ENCODE assay signal across 8 mouse cellular contexts in the genomic region with DNA sequence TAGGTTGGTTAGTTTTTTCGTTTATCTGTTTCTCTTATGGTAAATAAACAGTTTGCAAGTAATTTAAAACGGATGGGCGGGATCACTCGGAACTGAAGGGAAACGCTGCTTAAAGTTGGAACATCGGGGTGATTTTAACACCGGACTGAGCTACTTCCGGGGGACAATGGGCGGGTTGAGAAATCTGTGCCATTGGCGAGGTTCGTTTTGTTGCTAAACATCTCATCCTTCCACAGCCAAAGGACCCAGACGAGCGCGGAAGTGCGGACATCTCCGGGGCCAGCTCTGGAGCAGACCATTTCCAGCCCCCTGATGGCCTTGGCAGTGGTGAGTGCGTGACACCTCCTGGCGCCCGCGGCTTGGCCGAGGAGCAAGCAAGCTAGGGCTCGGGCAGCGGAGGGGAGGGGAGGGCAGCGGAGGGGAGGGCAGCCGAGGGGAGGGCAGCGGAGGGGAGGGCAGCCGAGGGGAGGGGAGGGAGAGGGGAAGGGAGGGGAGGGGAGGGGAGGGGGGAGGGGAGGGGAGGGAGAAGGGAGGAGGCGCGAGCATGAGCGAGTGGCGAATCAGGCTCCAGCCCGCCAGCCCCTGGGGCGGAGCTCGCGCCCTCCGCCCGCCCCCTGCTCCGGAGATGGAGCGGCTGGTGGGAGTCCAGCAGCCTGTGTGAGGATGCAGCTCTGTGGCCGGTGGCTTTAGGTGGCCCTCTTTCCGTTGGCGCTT. TPM values are rescaled to one million over a fixed set of nuclear protein-coding genes. Genes with fewer than 3 reads are reported as not detected.
DNase-seq lines count a peak whose midpoint lies in the region; ATAC-seq and TF ChIP-seq lines count a peak whose summit lies in the region.

No protein-coding gene starts in this region.

- no peak for TF ChIP-seq CTCF in liver, embryonic 14.5 days (IDR thresholded peaks at IDR 0.05; ENCODE audit: low read depth)
- TF ChIP-seq CTCF in stomach, postnatal 0 days (IDR thresholded peaks at IDR 0.05; ENCODE audit: low read depth) = no peak

- no peaks in the 10 kb centered on the region for H3K27me3 ChIP-seq in heart, embryonic 14.5 days (ENCODE audit: control insufficient read depth, insufficient read depth, low read length)
- H3K27me3 ChIP-seq in liver, embryonic 14.5 days (ENCODE audit: control insufficient read depth, insufficient read depth, low read length) = no peaks in the 10 kb centered on the region
- no peaks in the 10 kb centered on the region for H3K27me3 ChIP-seq in neural tube, embryonic 11.5 days (ENCODE audit: control insufficient read depth, insufficient read depth, low read length)
- no peaks in the 10 kb centered on the region for H3K27me3 ChIP-seq in stomach, postnatal 0 days (ENCODE audit: control insufficient read depth, insufficient read depth, low read length)

- no peaks in the 10 kb centered on the region for H3K36me3 ChIP-seq in heart, embryonic 14.5 days (ENCODE audit: control insufficient read depth, insufficient read depth, low read length)
- no peaks in the 10 kb centered on the region for H3K36me3 ChIP-seq in liver, embryonic 14.5 days (replicated peaks; ENCODE audit: control insufficient read depth, insufficient read depth, low read depth)
- H3K36me3 ChIP-seq in neural tube, embryonic 11.5 days (ENCODE audit: control insufficient read depth, insufficient read depth, low read length) = no peaks in the 10 kb centered on the region
- no peaks in the 10 kb centered on the region for H3K36me3 ChIP-seq in stomach, postnatal 0 days (ENCODE audit: control insufficient read depth, insufficient read depth, low read length)

- no peak for TF ChIP-seq EP300 in liver, embryonic 14.5 days (IDR thresholded peaks at IDR 0.05; ENCODE audit: low read depth)
- TF ChIP-seq EP300 in stomach, postnatal 0 days (optimal IDR thresholded peaks at IDR 0.05) = no peak

- 20% methylated on average over 31 of the region's 42 CpGs for WGBS in heart, embryonic 14.5 days
- 29% methylated on average over 34 of the region's 42 CpGs for WGBS in liver, embryonic 14.5 days (ENCODE audit: insufficient replicate concordance)
- 18% methylated on average over 28 of the region's 42 CpGs for WGBS in neural tube, embryonic 11.5 days
- 6% methylated on average over 26 of the region's 42 CpGs for WGBS in stomach, postnatal 0 days

- H3K4me2 ChIP-seq in heart, embryonic 14.5 days (ENCODE audit: low read length) = peak overlapping the region; percentile 63
- peak overlapping the region; percentile 67 for H3K4me2 ChIP-seq in liver, embryonic 14.5 days (ENCODE audit: low read depth)
- peak overlapping the region; percentile 35 for H3K4me2 ChIP-seq in neural tube, embryonic 11.5 days (ENCODE audit: low read depth)
- H3K4me2 ChIP-seq in stomach, postnatal 0 days (replicated peaks; ENCODE audit: low read depth) = peak overlapping the region; percentile 41

- DNase-seq in CD8-positive naive resting alpha-beta T cell, adult 2 months (ENCODE audit: low read depth in 2 of 2, low spot score in 2 of 2) = peak; percentile 41 to 52
- peak; percentile 38 for DNase-seq in c-Kit-negative CD71-positive TER-119-positive erythroid progenitor cells, embryonic 14.5 days (ENCODE audit: low read depth, low spot score)
- DNase-seq in fibroblast of lung, adult 2 months (ENCODE audit: low read depth) = peak; percentile 66
- peak; percentile 80 for DNase-seq in kidney, postnatal 14 days
- DNase-seq in liver, embryonic 14.5 days (ENCODE audit: low read depth in 3 of 3, low spot score in 3 of 3) = peak; percentile 45 to 58 (median 55)
- DNase-seq in neural tube, embryonic 11.5 days (ENCODE audit: low spot score) = peak; percentile 83
- peak; percentile 71 for DNase-seq in stomach, postnatal 0 days (ENCODE audit: low spot score)

- ATAC-seq in heart, embryonic 14.5 days (ENCODE audit: insufficient number of reproducible peaks, insufficient read depth, low FRiP score, low read depth) = peak; percentile 78
- peak; percentile 94 for ATAC-seq in liver, embryonic 14.5 days (ENCODE audit: insufficient read depth)
- ATAC-seq in neural tube, embryonic 11.5 days (ENCODE audit: insufficient read depth, low FRiP score, low TSS enrichment) = peak; percentile 98
- ATAC-seq in stomach, postnatal 0 days (ENCODE audit: low FRiP score, low TSS enrichment) = peak; percentile 95

- no peaks in the 10 kb centered on the region for H3K9me3 ChIP-seq in heart, embryonic 14.5 days (ENCODE audit: control insufficient read depth, low read length)
- H3K9me3 ChIP-seq in liver, embryonic 14.5 days (ENCODE audit: control insufficient read depth, low read length) = no peaks in the 10 kb centered on the region
- no peaks in the 10 kb centered on the region for H3K9me3 ChIP-seq in neural tube, embryonic 11.5 days (ENCODE audit: control insufficient read depth, low read length)
- H3K9me3 ChIP-seq in stomach, postnatal 0 days (ENCODE audit: control insufficient read depth, low read length) = no peaks in the 10 kb centered on the region

- H3K4me1 ChIP-seq in heart, embryonic 14.5 days (ENCODE audit: control insufficient read depth in 2 of 2, insufficient read depth in 2 of 2, low read length in 2 of 2) = no peaks in the 10 kb centered on the region
- no peaks in the 10 kb centered on the region for H3K4me1 ChIP-seq in liver, embryonic 14.5 days (replicated peaks; ENCODE audit: control insufficient read depth in 2 of 2, insufficient read depth in 2 of 2, low read length in 1 of 2)
- H3K4me1 ChIP-seq in neural tube, embryonic 11.5 days (ENCODE audit: control insufficient read depth, insufficient read depth, low read length) = no peaks in the 10 kb centered on the region
- H3K4me1 ChIP-seq in stomach, postnatal 0 days (replicated peaks; ENCODE audit: control insufficient read depth, insufficient read depth) = no peaks in the 10 kb centered on the region

- peak overlapping the region; percentile 82 to 95 for H3K27ac ChIP-seq in heart, embryonic 14.5 days (replicated peaks in 1 of 2; ENCODE audit: control insufficient read depth in 1 of 2, insufficient read depth in 1 of 2, low read depth in 2 of 2, low read length in 2 of 2)
- H3K27ac ChIP-seq in liver, embryonic 14.5 days = peak overlapping the region; percentile 5
- peak overlapping the region; percentile 68 for H3K27ac ChIP-seq in neural tube, embryonic 11.5 days (ENCODE audit: low read depth, low read length)
- peak overlapping the region; percentile 90 for H3K27ac ChIP-seq in stomach, postnatal 0 days (replicated peaks)

- peak overlapping the region; percentile 62 for H3K9ac ChIP-seq in heart, embryonic 14.5 days (ENCODE audit: low read length)
- H3K9ac ChIP-seq in liver, embryonic 14.5 days (replicated peaks) = peak overlapping the region; percentile 53
- peak overlapping the region; percentile 41 for H3K9ac ChIP-seq in neural tube, embryonic 11.5 days (ENCODE audit: low read length)
- peak overlapping the region; percentile 67 for H3K9ac ChIP-seq in stomach, postnatal 0 days (ENCODE audit: low read length)

- peak overlapping the region; percentile 51 to 80 for H3K4me3 ChIP-seq in heart, embryonic 14.5 days (ENCODE audit: control insufficient read depth in 1 of 2, insufficient read depth in 1 of 2, low read depth in 1 of 2, low read length in 2 of 2)
- peak overlapping the region; percentile 52 to 75 for H3K4me3 ChIP-seq in liver, embryonic 14.5 days (ENCODE audit: insufficient read depth in 1 of 2, low read depth in 2 of 2, low read length in 2 of 2)
- peak overlapping the region; percentile 37 for H3K4me3 ChIP-seq in neural tube, embryonic 11.5 days (ENCODE audit: low read depth, low read length)
- H3K4me3 ChIP-seq in stomach, postnatal 0 days (ENCODE audit: low read depth, low read length) = peak overlapping the region; percentile 51

RNA-seq across cellular contexts. Expression of a gene that starts 1.6 kb away (rescaled TPM):
- 10.8 and 14.1 TPM in 2 replicates for polyA plus RNA-seq in heart, embryonic 14.5 days (2014; fragmentation: Nextera tagmentation; extraction: Ambion mirVana)
- 1.9 and 2.2 TPM in 2 replicates for polyA plus RNA-seq in liver, embryonic 14.5 days (2012; rRNA removed)
- polyA plus RNA-seq in liver, embryonic 14.5 days (2014; fragmentation: Nextera tagmentation; extraction: Ambion mirVana) = 7.3 TPM in 2 replicates
- polyA plus RNA-seq in neural tube, embryonic 11.5 days (2014; fragmentation: Nextera tagmentation; extraction: Ambion mirVana) = 10.8 and 12.2 TPM in 2 replicates
- polyA plus RNA-seq in stomach, postnatal 0 days (2015; fragmentation: Nextera tagmentation; extraction: Ambion mirVana) = 16.0 and 16.8 TPM in 2 replicates

RNA-seq across cellular contexts. Expression of a gene that starts 31.5 kb away (rescaled TPM):
- not detected in 2 replicates for polyA plus RNA-seq in heart, embryonic 14.5 days (2014; fragmentation: Nextera tagmentation; extraction: Ambion mirVana)
- not detected in 2 replicates for polyA plus RNA-seq in liver, embryonic 14.5 days (2012; rRNA removed)
- polyA plus RNA-seq in liver, embryonic 14.5 days (2014; fragmentation: Nextera tagmentation; extraction: Ambion mirVana) = not detected in 2 replicates
- 0.04 TPM in 2 replicates for polyA plus RNA-seq in neural tube, embryonic 11.5 days (2014; fragmentation: Nextera tagmentation; extraction: Ambion mirVana)
- polyA plus RNA-seq in stomach, postnatal 0 days (2015; fragmentation: Nextera tagmentation; extraction: Ambion mirVana) = 0.02 TPM in 1 of 2 replicates, not detected in the other

Comparison
In these comparisons a context has a peak if more than half of its experiments do, and no peak if none do; other contexts are left out.
1. Peak in every context shown above with its lines: DNase-seq, ATAC-seq, H3K4me3 ChIP-seq and H3K27ac ChIP-seq.
2. H3K27ac ChIP-seq: peak in every context shown above with its lines; median percentile 90 in stomach, postnatal 0 days; 88 in heart, embryonic 14.5 days; 68 in neural tube, embryonic 11.5 days; 5 in liver, embryonic 14.5 days.